Mouse (Mus musculus) left cerebral cortex, adult 9 months (tissue): ENCODE results near the gene Srsf1.

Source experiments
- DNase-seq, 2 experiments: peaks; one replicate each; pipeline ENCODE4 v3.0.0; 2022; ENCODE audit warnings: low spot score in 2 of 2

Srsf1 gene

GRCm38 (mm10) chr11:88046944-88047794, at the start of gene Srsf1:
TSS of gene Srsf1 (plus strand) at chr11:88047373.
- peak; percentile 88 to 96 for DNase-seq

GRCm38 (mm10) chr11:87999751-88000150, 47.4 kb upstream of the Srsf1 start:
- no peak for DNase-seq

GRCm38 (mm10) chr11:88002738-88003137, 44.4 kb upstream of the Srsf1 start:
- DNase-seq = no peak

- no peak for DNase-seq
Observed at GRCm38 (mm10) chr11:88004123-88004522, 43.0 kb upstream of the Srsf1 start.

GRCm38 (mm10) chr11:88008641-88009040, 38.5 kb upstream of the Srsf1 start:
- DNase-seq = no peak

- DNase-seq = peak in 1 of 2 experiments; percentile 57
Observed at GRCm38 (mm10) chr11:88009542-88010190, 37.5 kb upstream of the Srsf1 start.

- no peak for DNase-seq
Observed at GRCm38 (mm10) chr11:88011208-88011913, 35.8 kb upstream of the Srsf1 start.

- DNase-seq = no peak
Observed at GRCm38 (mm10) chr11:88011914-88012419, 35.2 kb upstream of the Srsf1 start.

- no peak for DNase-seq
Observed at GRCm38 (mm10) chr11:88012621-88013244, 34.4 kb upstream of the Srsf1 start.

GRCm38 (mm10) chr11:88013632-88014031, 33.5 kb upstream of the Srsf1 start:
- no peak for DNase-seq

- peak; percentile 15 to 40 for DNase-seq
Observed at GRCm38 (mm10) chr11:88015161-88015560, 32.0 kb upstream of the Srsf1 start.

- DNase-seq = no peak
Observed at GRCm38 (mm10) chr11:88015795-88016194, 31.4 kb upstream of the Srsf1 start.

GRCm38 (mm10) chr11:88023933-88024332, 23.2 kb upstream of the Srsf1 start:
- DNase-seq = no peak

- DNase-seq = no peak
Observed at GRCm38 (mm10) chr11:88027391-88028035, 19.7 kb upstream of the Srsf1 start.

GRCm38 (mm10) chr11:88028193-88028684, 18.9 kb upstream of the Srsf1 start:
- DNase-seq = peak; percentile 62 to 67

GRCm38 (mm10) chr11:88030219-88030618, 17.0 kb upstream of the Srsf1 start:
- DNase-seq = no peak

- DNase-seq = no peak
Observed at GRCm38 (mm10) chr11:88030836-88031235, 16.3 kb upstream of the Srsf1 start.

GRCm38 (mm10) chr11:88031753-88032152, 15.4 kb upstream of the Srsf1 start:
- DNase-seq = no peak

- DNase-seq = no peak
Observed at GRCm38 (mm10) chr11:88035970-88036369, 11.2 kb upstream of the Srsf1 start.

- DNase-seq = no peak
Observed at GRCm38 (mm10) chr11:88036761-88037251, 10.4 kb upstream of the Srsf1 start.

GRCm38 (mm10) chr11:88037386-88037785, 9.8 kb upstream of the Srsf1 start:
- DNase-seq = no peak
